Mouse (Mus musculus): Measurements from ENCODE around the gene Pi4kb.
"Not testable (repeated sequence)": the region's sequence is repeated elsewhere in the genome, so short reads cannot be mapped to it uniquely, and the experiment has no call there.

Gene Pi4kb

GRCm38 (mm10) chr3:95015337-95015872 lies 40.9 kb downstream of the Pi4kb start, which contains the start of gene Zfp687:
Gene Zfp687 (minus strand): TSS chr3:95015448.
- peak; percentile 98 to 100 for DNase-seq (ENCODE audit: low spot score in 2 of 2)

- peak; percentile 62 to 90 for DNase-seq (ENCODE audit: low spot score in 2 of 2)
Observed at GRCm38 (mm10) chr3:95015891-95016531, 41.5 kb downstream of the Pi4kb start.

DNA sequence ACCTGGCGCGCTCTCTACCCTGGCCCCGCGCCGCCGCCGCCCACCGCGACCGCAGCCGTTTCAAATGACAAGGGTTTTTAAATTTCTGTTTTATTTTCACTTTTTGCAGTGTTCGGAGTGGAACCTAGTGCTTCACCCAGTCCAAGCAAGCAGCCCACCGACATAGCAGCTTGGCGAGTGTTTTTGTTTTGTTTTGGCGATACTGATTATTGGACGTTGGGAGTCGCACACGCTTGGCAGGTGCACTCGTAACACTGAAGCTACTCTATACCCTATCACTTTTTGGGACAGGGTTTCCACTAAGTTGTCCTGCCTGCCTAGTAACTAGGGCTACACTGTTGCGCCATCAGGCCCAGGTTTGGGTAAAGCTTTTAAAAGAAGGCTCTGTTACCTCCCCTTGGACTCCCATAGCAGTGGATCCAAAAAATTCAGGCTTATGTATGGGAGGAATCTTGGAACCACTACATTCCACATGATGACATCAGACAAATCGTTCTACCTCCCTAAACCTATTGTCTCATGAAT lies 42.1 kb downstream of the Pi4kb start:
- no peak for DNase-seq (ENCODE audit: low spot score in 2 of 2)

- DNase-seq (ENCODE audit: low spot score in 2 of 2), result no peak
Observed at GRCm38 (mm10) chr3:95018741-95019140, 44.2 kb downstream of the Pi4kb start.

- DNase-seq (ENCODE audit: low spot score in 2 of 2), result not testable (repeated sequence)
Observed at GRCm38 (mm10) chr3:95020956-95021355, 46.4 kb downstream of the Pi4kb start.

DNA sequence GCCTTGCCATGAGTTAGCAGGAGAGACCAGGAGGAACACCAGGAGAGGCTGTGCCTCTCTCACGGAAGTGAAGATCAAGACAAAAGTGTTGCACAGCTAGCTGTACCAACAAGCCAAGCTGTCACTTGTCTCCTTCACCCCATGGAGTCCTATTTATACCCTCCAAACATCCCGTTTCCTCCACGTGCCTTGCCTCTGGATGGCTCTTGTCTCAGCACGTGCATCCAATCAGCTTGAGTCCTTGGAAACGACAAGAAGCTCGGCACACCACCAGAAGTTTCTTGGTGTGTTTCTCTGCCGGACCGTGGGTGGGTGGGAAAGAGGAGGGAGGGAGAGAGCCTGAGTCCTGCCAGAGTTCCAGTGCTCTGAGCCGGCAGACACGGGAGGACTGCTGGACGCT lies 50.0 kb downstream of the Pi4kb start:
- no peak for DNase-seq (ENCODE audit: low spot score in 2 of 2)

GRCm38 (mm10) chr3:95025202-95025601 lies 50.7 kb downstream of the Pi4kb start:
- no peak for DNase-seq (ENCODE audit: low spot score in 2 of 2)

DNA sequence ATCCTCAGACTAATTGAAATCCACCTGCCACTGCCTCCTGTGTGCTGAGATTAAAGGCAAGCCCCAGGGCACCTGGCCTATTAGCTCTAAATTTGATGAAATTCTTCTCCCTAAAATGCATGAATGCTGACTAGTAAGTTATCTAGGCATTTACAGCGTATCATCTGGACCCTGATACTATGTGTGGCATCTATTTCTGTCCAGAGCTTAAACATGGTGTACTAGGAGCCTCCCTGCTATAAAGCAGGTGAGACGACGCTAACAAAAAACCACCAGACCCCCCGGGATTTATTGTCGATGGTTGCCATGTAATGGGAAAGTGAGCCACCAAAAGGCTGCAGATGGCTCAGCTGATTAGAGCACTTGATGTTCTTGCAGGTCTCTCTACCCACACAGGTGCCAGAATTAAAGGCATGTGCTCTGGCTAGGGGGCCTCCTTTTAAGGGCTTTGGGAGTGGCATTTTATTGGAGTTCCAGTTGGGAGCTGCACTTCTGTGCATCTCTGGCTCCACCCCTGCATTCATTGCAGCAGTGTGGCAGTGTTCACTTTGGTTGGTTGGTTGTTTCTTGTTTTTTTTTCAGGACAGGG lies 52.6 kb downstream of the Pi4kb start:
- no peak for DNase-seq (ENCODE audit: low spot score in 2 of 2)

- DNase-seq (ENCODE audit: low spot score in 2 of 2), result no peak
Observed at GRCm38 (mm10) chr3:95027701-95028100, 53.2 kb downstream of the Pi4kb start.

DNA sequence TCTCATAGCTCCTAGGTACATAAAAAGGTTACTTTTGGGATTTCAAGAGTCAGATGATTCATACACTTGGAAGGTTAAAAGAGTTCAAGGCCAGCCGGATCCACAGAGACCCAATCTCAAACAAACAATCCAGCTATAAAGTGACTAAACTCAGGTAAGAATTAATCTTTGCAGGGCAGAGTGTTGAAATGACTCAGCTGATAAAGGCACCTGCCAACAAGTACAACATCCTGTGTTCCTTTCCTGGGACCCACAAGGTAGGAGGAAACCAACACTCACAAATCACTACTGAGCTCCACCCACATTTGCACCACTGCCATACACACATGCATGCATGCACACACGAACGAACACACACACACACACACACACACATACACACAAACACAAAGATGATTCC lies 54.1 kb downstream of the Pi4kb start:
- no peak for DNase-seq (ENCODE audit: low spot score in 2 of 2)

DNA sequence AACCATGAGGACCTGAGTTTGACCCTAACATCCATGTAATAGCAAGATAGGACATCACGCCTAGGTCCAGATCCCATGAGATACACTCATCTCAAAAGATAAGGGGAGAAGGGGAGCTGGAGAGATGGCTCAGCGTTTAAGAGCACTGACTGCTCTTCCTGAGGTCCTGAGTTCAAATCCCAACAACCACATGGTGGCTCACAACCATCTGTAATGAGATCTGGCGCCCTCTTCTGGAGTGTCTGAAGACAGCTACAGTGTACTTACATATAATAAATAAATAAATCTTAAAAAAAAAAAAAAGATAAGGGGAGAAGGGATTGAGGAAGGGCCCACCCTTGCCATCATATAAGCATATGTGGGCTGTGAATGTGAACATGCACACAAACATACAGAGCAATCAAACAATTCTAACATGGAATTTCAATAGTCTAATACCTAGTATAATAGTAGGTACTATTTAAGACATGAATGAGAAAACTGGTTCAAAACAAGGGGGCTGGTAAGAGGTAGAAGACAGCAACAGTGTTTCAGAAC lies 54.8 kb downstream of the Pi4kb start:
- DNase-seq (ENCODE audit: low spot score in 2 of 2), result not testable (repeated sequence)

- DNase-seq (ENCODE audit: low spot score in 2 of 2), result no peak
Observed at GRCm38 (mm10) chr3:95029953-95030352, 55.4 kb downstream of the Pi4kb start.

DNA sequence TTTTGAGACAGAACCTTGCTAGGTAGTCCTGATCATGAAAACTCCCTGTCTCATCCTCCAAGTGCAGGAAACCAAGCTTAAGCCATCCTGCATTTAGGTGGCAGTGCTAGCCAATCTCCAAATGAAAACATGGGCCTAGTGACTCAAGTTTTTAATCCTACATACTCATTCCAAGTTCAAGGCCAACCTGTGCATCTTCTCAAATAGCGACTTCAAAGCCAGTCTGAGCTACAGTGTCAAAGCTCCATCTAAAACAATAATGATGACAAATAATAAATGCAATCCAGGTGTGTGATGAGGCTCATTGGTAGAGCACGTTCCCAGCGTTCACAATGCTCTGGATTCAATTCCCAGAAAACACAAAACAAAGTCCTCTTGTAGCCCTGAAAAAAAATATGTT lies 67.1 kb downstream of the Pi4kb start:
- no peak for DNase-seq (ENCODE audit: low spot score in 2 of 2)

DNA sequence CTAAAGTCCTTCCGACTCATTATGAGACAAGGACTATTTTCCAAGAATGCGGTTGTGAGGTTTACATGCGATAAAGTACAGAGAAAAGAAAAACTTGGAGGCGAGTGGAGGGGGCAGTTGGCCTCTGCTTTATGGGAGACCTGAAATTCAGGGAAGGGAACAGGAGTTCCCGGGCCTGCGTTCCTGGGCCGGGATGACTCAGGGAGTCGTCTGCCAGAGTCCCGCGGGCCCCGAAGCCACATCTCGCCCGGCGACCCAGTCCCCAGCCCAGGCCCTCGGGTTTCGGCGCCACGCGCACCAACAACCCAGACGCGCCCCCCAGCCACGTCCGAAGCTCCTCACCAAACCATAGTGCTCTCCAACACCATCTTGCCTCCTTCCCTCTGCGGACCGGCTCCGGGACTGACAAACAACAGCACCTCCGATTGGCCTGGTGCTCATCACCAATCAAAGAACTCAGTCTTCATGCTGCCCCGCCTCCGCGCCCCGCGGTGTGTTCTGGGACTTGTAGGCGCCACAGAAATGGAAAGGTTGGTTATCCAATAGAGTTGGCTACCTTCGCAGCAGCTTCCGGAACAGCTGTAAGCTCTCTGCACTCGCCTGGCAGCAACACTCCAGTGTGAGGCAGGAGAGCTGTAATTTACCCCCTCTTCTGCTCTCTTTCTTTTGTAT lies 67.8 kb downstream of the Pi4kb start, which contains the start of gene Psmd4:
Gene Psmd4 (minus strand): TSS at position 449 of the 672 bp plus-strand sequence.
- DNase-seq (ENCODE audit: low spot score in 2 of 2), result peak; percentile 90 to 95

GRCm38 (mm10) chr3:95042838-95043229 lies 68.3 kb downstream of the Pi4kb start:
- no peak for DNase-seq (ENCODE audit: low spot score in 2 of 2)

DNA sequence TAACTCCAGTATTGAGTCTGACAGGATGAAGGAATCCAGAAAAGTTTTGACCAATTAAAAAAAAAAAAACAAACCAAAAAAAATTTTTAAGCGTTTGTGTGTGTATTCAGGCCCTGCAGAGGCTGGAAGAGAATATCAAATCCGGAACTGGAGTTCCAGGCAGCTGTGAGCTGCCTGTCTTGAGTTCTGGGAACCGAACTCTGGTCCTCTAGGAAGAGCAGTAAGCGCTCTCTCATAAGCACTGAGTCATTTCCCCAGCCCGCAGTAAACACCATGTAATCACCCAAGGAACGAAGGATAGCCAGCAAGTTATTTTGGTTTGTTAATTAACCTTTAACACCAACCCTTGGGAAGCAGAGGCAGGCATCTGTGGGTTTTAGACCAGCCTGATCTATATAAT lies 68.7 kb downstream of the Pi4kb start:
- no peak for DNase-seq (ENCODE audit: low spot score in 2 of 2)

DNA sequence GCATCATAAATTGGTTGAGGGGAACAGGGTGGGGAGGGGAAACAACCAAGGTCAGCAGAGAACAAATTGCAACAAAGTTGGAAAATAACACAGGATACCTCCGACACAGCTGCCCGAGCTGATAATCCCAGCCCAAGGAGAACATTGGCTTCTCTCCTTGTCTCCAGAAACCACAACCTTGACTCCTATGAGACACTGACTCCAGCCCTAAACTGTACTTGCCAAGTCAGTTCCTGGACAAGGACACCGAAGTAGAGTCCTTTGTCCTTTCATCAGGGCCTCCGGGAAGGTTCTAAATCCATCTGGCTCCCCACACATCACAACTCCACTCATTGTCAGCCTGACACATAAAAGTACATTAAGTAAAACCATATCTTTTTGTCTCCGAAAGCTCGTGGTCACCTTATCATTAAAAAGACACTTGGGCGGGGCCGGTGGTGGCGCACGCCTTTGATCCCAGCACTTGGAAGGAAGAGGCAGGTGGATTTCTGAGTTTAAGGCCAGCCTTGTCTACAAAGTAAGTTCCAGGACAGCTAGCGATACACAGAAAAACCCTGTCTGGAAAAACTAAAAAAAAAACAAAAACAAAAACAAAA lies 72.0 kb downstream of the Pi4kb start:
- DNase-seq (ENCODE audit: low spot score in 2 of 2), result no peak

GRCm38 (mm10) chr3:95047914-95048313 lies 73.4 kb downstream of the Pi4kb start:
- no peak for DNase-seq (ENCODE audit: low spot score in 2 of 2)

DNA sequence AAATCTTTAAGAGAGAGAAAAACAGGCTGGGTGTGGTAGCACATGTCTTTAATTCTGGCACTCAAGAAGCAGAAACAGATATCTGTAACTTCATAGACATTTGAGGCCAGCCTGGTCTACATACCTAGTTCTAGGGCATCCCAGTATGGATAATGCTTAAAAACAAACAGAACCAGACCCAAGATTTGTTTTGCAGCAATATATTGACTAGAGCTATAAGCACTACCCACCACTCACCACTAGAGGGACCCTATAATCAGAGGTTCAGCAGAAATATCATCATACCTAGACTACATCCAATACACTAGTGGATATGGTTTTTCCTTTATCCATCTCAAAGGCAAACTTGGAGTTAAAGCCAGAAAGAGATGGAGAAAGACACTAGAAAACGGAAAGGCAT lies 78.4 kb downstream of the Pi4kb start:
- peak in 1 of 2 experiments; percentile 32 for DNase-seq (ENCODE audit: low spot score in 2 of 2)

DNA sequence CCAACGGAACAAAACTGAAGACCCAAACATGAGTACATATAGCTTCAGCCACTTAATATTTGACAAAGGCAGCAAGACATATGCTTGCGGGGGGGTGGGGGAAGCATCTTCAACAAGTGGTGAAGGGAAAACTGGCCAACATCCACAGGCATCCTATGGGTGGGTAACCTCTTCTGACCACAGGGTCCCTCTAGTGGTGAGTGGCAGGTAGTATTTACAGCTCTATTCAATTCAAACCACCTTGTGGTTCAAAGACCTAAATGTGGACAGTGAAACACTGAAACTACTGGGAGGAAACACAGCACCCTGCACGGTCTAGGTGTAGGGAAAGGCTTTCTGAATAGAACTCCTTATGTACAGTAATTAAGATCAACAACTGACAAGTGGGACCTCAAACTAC lies 79.2 kb downstream of the Pi4kb start:
- DNase-seq (ENCODE audit: low spot score in 2 of 2), result peak in 1 of 2 experiments; percentile 17

DNA sequence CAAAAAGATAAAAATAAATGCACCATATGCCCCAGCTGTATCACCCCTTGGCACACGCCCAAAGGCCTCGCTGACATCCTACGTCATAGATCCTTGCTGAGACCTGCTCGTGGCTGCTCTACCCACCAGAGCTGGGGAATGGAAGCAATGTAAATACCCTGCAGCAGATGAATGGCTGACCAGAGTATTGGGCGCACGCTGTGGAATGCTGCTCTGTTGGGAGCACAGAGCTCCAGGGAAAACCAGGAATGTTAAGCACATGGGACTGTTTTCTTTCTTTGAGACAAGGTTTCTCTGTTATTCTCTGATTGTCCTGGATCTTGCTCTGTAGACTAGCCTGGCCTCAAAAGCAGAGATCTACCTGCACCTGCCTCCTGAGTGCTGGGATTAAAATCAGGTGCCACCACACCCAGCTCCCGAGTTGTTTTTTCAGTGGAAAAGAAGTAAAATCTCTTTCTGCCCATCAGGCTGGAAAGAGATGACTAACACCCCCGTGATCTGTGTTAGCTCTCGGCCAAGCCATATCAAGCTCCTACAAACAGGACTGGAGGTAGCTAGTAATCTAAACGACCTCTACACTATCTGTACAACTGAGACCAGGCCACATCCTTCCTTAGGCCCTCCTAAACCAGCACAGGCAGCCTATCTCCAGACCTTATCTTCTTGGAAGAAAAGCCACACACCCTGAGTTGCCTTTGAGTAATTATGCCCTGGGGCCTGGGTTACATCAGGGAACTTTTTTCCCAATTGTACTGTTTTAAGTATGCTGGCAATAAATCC lies 80.1 kb downstream of the Pi4kb start:
- DNase-seq (ENCODE audit: low spot score in 2 of 2), result no peak

Measured in cerebellum, postnatal 4 days (tissue).